Mouse (Mus musculus) central nervous system, embryonic 14 days (tissue): ENCODE data around the gene Uqcc2. TPM values are rescaled to one million over a fixed set of nuclear protein-coding genes. Genes with fewer than 3 reads are reported as not detected.

ENCODE experiments used
- polyA plus RNA-seq: library from polyadenylated mRNA; depleted of rRNA; stranded (reverse); fragments of >200 nt; gene quantifications from 2 replicates; pipeline ENCODE4 v1.2.3, GENCODE M21; 2012; rRNA removed

The Uqcc2 gene
- polyA plus RNA-seq = 228 and 249 TPM in 2 replicates

GRCm38 (mm10) chr17:27133551-27134141 is at the start of gene Uqcc2:
Uqcc2 (minus strand) TSS chr17:27133916.

GRCm38 (mm10) chr17:27167545-27167944 is 33.8 kb upstream of the Uqcc2 start, which contains the start of gene Ip6k3:
Ip6k3 (minus strand) TSS chr17:27167795.

Other genes starting within 250 kb of the Uqcc2 start
- 16.2 and 18.3 TPM in 2 replicates for gene Kifc5b, start 216.8 kb downstream of the Uqcc2 start, polyA plus RNA-seq
- 51.7 and 59.2 TPM in 2 replicates for gene Phf1, start 200.9 kb downstream of the Uqcc2 start, polyA plus RNA-seq
- 111 and 114 TPM in 2 replicates for gene Cuta, start 194.3 kb downstream of the Uqcc2 start, polyA plus RNA-seq
- 112 and 113 TPM in 2 replicates for gene Syngap1, start 192.7 kb downstream of the Uqcc2 start, polyA plus RNA-seq
- 22.9 and 25.2 TPM in 2 replicates for gene Zbtb9, start 160.7 kb downstream of the Uqcc2 start, polyA plus RNA-seq
- gene Bak1, start 104.9 kb downstream of the Uqcc2 start, polyA plus RNA-seq = 26.3 and 33.4 TPM in 2 replicates
- gene Itpr3, start 76.6 kb downstream of the Uqcc2 start, polyA plus RNA-seq = 2.1 and 4.4 TPM in 2 replicates
- gene Ip6k3, start 33.9 kb upstream of the Uqcc2 start, polyA plus RNA-seq = 0.18 and 0.21 TPM in 2 replicates
- gene Lemd2, start 70.6 kb upstream of the Uqcc2 start, polyA plus RNA-seq = 106 and 111 TPM in 2 replicates